Mouse (Mus musculus): ENCODE measurements around the gene Jmjd6.
"Not testable (repeated sequence)": the region's sequence is repeated elsewhere in the genome, so short reads cannot be mapped to it uniquely, and the experiment has no call there.

The Jmjd6 gene

GRCm38 (mm10) chr11:116852291-116852890 lies 9.1 kb upstream of the Jmjd6 start, which contains the start of gene Mfsd11:
Gene Mfsd11 (plus strand): TSS chr11:116852440.
- CTCF ChIA-PET = interaction anchor here (1.2 kb wide), 1 partner anchor 9 kb away, joined by 4 read pairs; the partner anchor contains the start of genes Jmjd6 and Mettl23

GRCm38 (mm10) chr11:116851576-116852290 lies 8.5 kb upstream of the Jmjd6 start:
- CTCF ChIA-PET = interaction anchor here (0.6 to 1.2 kb wide), 3 partner anchors 8 to 842 kb away, joined by 3 to 4 read pairs (median 3); partner anchors contain the start of genes Jmjd6 and Mettl23

GRCm38 (mm10) chr11:116850833-116851477 lies 7.7 kb upstream of the Jmjd6 start:
- CTCF ChIA-PET = interaction anchor here (0.6 to 0.7 kb wide), 2 partner anchors 272 to 843 kb away, joined by 3 to 4 read pairs; no protein-coding TSS in a partner anchor

- CTCF ChIA-PET = no interaction called here
Measured at GRCm38 (mm10) chr11:116850085-116850484, 6.8 kb upstream of the Jmjd6 start.

- CTCF ChIA-PET = no interaction called here
Measured at GRCm38 (mm10) chr11:116849587-116849986, 6.3 kb upstream of the Jmjd6 start.

- CTCF ChIA-PET = not testable (repeated sequence)
Measured at GRCm38 (mm10) chr11:116848877-116849178, 5.6 kb upstream of the Jmjd6 start.

GRCm38 (mm10) chr11:116848086-116848876 lies 5.0 kb upstream of the Jmjd6 start:
- CTCF ChIA-PET = no interaction called here

GRCm38 (mm10) chr11:116847187-116848085 lies 4.2 kb upstream of the Jmjd6 start:
- CTCF ChIA-PET = no interaction called here

- CTCF ChIA-PET = no interaction called here
Measured at GRCm38 (mm10) chr11:116846593-116847181, 3.4 kb upstream of the Jmjd6 start.

- CTCF ChIA-PET = interaction anchor here (1.0 to 1.9 kb wide), 2 partner anchors 10 to 11 kb away, joined by 3 to 4 read pairs; partner anchors contain the start of genes Mfsd11 and Srsf2
Measured at GRCm38 (mm10) chr11:116842531-116843260, 553 bp downstream of the Jmjd6 start.

GRCm38 (mm10) chr11:116840748-116841147 lies 2.5 kb downstream of the Jmjd6 start:
- CTCF ChIA-PET = no interaction called here

- CTCF ChIA-PET = no interaction called here
Measured at GRCm38 (mm10) chr11:116839601-116840000, 3.6 kb downstream of the Jmjd6 start.

GRCm38 (mm10) chr11:116838936-116839335 lies 4.3 kb downstream of the Jmjd6 start:
- CTCF ChIA-PET = no interaction called here

GRCm38 (mm10) chr11:116837441-116837840 lies 5.8 kb downstream of the Jmjd6 start:
- CTCF ChIA-PET = no interaction called here

GRCm38 (mm10) chr11:116836283-116836682 lies 7.0 kb downstream of the Jmjd6 start:
- CTCF ChIA-PET = no interaction called here

GRCm38 (mm10) chr11:116834954-116835353 lies 8.3 kb downstream of the Jmjd6 start:
- CTCF ChIA-PET = no interaction called here

GRCm38 (mm10) chr11:116832172-116832685 lies 11.0 kb downstream of the Jmjd6 start:
- CTCF ChIA-PET = no interaction called here

- CTCF ChIA-PET = no interaction called here
Measured at GRCm38 (mm10) chr11:116827534-116828165, 15.6 kb downstream of the Jmjd6 start, which contains the start of gene Mxra7. Gene Mxra7 (minus strand): TSS chr11:116828046.

All from spleen, embryonic (tissue).